In genomic region chr2:173037827-173038607, GRCm38 (mm10) we compare ENCODE assay signal across 11 mouse cellular contexts. TPM values are rescaled to one million over a fixed set of nuclear protein-coding genes. Genes with fewer than 3 reads are reported as not detected.
DNase-seq lines count a peak whose midpoint lies in the region; ATAC-seq and TF ChIP-seq lines count a peak whose summit lies in the region.
"Had no signal": no experiment of that assay in that cellular context is flagged by ENCODE, and none has a peak within 500 bp of the region (broad histone marks: within the 10 kb centered on the region; RNA-seq: fewer than 3 reads in every experiment).

No protein-coding gene starts in this region.

- H3K36me3 ChIP-seq in heart, embryonic 16.5 days (ENCODE audit: control insufficient read depth, insufficient read depth) = peaks cover 21% of the 10 kb centered on the region
- peaks cover 56% of the 10 kb centered on the region for H3K36me3 ChIP-seq in G1E (replicated peaks)
- peaks cover 32% of the 10 kb centered on the region for H3K36me3 ChIP-seq in spleen, adult 2 months (ENCODE audit: control insufficient read depth, insufficient read depth, low read length)

- intact Hi-C loops in heart, postnatal 25 days (cut with DNase I) = no loop called here

- no peaks in the 10 kb centered on the region for H3K27me3 ChIP-seq in heart, embryonic 16.5 days (ENCODE audit: control insufficient read depth, insufficient read depth, low read length)
- H3K27me3 ChIP-seq in G1E (ENCODE audit: insufficient read depth, low read length) = no peaks in the 10 kb centered on the region; the same call in 1 of the 2 replicates
- no peaks in the 10 kb centered on the region for H3K27me3 ChIP-seq in spleen, adult 2 months (ENCODE audit: control insufficient read depth, insufficient read depth, low read length)

- no peak for TF ChIP-seq CTCF in G1E (IDR thresholded peaks at IDR 0.05; ENCODE audit: low read depth, low read length)
- TF ChIP-seq CTCF in spleen, adult 2 months (IDR thresholded peaks at IDR 0.05; ENCODE audit: extremely low read depth, insufficient read depth, insufficient read length, insufficient replicate concordance) = no peak

- H3K4me2 ChIP-seq in heart, embryonic 16.5 days (ENCODE audit: low read depth, low read length) = no peak overlapping the region

- no peak overlapping the region for H3K9ac ChIP-seq in heart, embryonic 16.5 days (ENCODE audit: low read length)

- no peak for ATAC-seq in heart, embryonic 16.5 days (replicated peaks; ENCODE audit: extremely low read depth, insufficient read depth, low FRiP score)
- peak; percentile 56 for ATAC-seq in G1E (ENCODE audit: extremely low read depth, insufficient number of reproducible peaks, low FRiP score, poor library complexity, severe bottlenecking)
- ATAC-seq in inflammation-experienced regulatory T-cells, adult 6 months = peak; percentile 47
- ATAC-seq: midbrain, embryonic 16.5 days had no signal

- WGBS in heart, embryonic 16.5 days = 43% methylated on average over 7 of the region's 7 CpGs
- 49% methylated on average over 7 of the region's 7 CpGs for WGBS in spleen, adult 2 months

- 0 out of 2 replicates have a peak overlapping the region, but pooled peaks have one; percentile 9 for H3K27ac ChIP-seq in heart, embryonic 16.5 days (ENCODE audit: low read length)
- peak overlapping the region; percentile 81 for H3K27ac ChIP-seq in spleen, adult 2 months (ENCODE audit: insufficient read depth, low read length)

- no peak for TF ChIP-seq POLR2A in spleen, adult 2 months (IDR thresholded peaks at IDR 0.05; ENCODE audit: low read depth, low read length)

- H3K4me1 ChIP-seq in heart, embryonic 16.5 days (ENCODE audit: control insufficient read depth, insufficient read depth, low read length) = peaks cover 18% of the 10 kb centered on the region
- H3K4me1 ChIP-seq in G1E (ENCODE audit: insufficient read depth, low read depth, low read length) = peaks cover 84% of the 10 kb centered on the region
- H3K4me1 ChIP-seq in spleen, adult 2 months (ENCODE audit: control insufficient read depth, insufficient read depth, insufficient read length) = peaks cover 42% of the 10 kb centered on the region

- no peak overlapping the region for H3K4me3 ChIP-seq in heart, embryonic 16.5 days (ENCODE audit: low read length)
- H3K4me3 ChIP-seq in G1E (ENCODE audit: low read depth, low read length) = peak overlapping the region; percentile 60; the same call in 1 of the 2 replicates
- no peak overlapping the region for H3K4me3 ChIP-seq in spleen, adult 2 months (ENCODE audit: extremely low read depth, insufficient read depth, insufficient read length)

- DNase-seq in heart, postnatal 25 days (ENCODE audit: low spot score) = no peak
- peak; percentile 98 for DNase-seq in G1E (ENCODE audit: low spot score)
- DNase-seq in spleen, adult 2 months (ENCODE audit: low read depth in 1 of 2, low spot score in 2 of 2) = no peak
- no peak for DNase-seq in left cerebral cortex, adult 9 months (ENCODE audit: low spot score in 2 of 2)
- no peak for DNase-seq in cerebellum, postnatal 36 days
- no peak for DNase-seq in Muller cell, postnatal 12 days (ENCODE audit: inconsistent ontology term)
- DNase-seq: embryo, embryonic 11 days; gastrocnemius, postnatal 25 days had no signal

- H3K9me3 ChIP-seq in heart, embryonic 16.5 days (replicated peaks; ENCODE audit: control insufficient read depth, low read length) = no peaks in the 10 kb centered on the region
- no peaks in the 10 kb centered on the region for H3K9me3 ChIP-seq in G1E (replicated peaks)

RNA-seq across cellular contexts. Expression of gene Rbm38, which starts 17.7 kb away (rescaled TPM):
- polyA plus RNA-seq in heart, embryonic 16.5 days (2015; fragmentation: Nextera tagmentation; extraction: Ambion mirVana) = 130 and 146 TPM in 2 replicates
- total RNA-seq in heart, postnatal 25 days (2021) = 100 to 1,000 TPM; 167 to 223 TPM
- total RNA-seq in G1E (2014; fragmentation: Nextera tagmentation) (299 and 342 TPM in 2 replicates), G1E (2017) (35.7 and 36.0 TPM in 2 replicates)
- polyA plus RNA-seq in G1E (2012) = 692 and 737 TPM in 2 replicates
- polyA plus RNA-seq in inflammation-experienced regulatory T-cells, adult 6 months (2017; shearing (Covaris generic)) = 100 to 1,000 TPM; 115 to 138 (median 124) TPM
- polyA plus RNA-seq in spleen, adult 2 months (2012; rRNA removed) = 663 and 724 TPM in 2 replicates

RNA-seq across cellular contexts. Expression of gene Rae1, which starts 38.1 kb away (rescaled TPM):
- 95.8 and 103 TPM in 2 replicates for polyA plus RNA-seq in heart, embryonic 16.5 days (2015; fragmentation: Nextera tagmentation; extraction: Ambion mirVana)
- 10 to 100 TPM; 24.4 to 25.3 TPM for total RNA-seq in heart, postnatal 25 days (2021)
- 165 and 189 TPM in 2 replicates for total RNA-seq in G1E (2014; fragmentation: Nextera tagmentation)
- 92.4 and 93.2 TPM in 2 replicates for total RNA-seq in G1E (2017)
- 60.2 and 71.9 TPM in 2 replicates for polyA plus RNA-seq in G1E (2012)
- polyA plus RNA-seq in inflammation-experienced regulatory T-cells, adult 6 months (2017; shearing (Covaris generic)) = 10 to 100 TPM; 29.2 to 50.7 (median 50.2) TPM
- 48.3 and 51.5 TPM in 2 replicates for polyA plus RNA-seq in spleen, adult 2 months (2012; rRNA removed)
